Mouse (Mus musculus): ENCODE measurements at regions not wholly inside any gene's neighbourhood (a gene's known extent, or its start where the extent isn't known, plus 50 kb on each side); places are given as distances from the start of the nearest gene placed in this dataset.

DNA sequence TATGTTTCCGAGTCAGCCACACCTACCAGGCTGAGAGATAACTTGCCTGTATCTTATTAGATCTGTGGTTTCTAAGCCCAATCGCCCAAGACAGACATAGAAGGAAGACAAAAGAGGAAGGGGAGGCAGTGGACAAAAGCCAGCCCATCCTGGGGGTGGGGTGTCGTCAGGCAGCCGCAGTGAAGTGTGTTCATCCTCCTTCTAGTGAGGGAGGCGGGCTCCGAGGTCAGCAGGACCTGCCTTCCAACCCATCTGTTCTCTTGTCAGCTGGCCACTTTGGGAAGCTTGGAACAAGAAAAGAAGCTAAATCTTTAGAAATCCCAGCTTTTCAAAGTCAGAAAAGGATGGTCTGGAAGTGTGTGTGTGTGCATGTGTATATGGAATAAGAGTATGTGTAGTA is 228.7 kb upstream of the Kazn start:
- 63% methylated on average over 6 of the region's 6 CpGs for WGBS
- no peak overlapping the region for H3K4me2 ChIP-seq
- H3K9me3 ChIP-seq = no peaks in the 10 kb centered on the region
- no peak overlapping the region for H3K4me3 ChIP-seq (replicated peaks)
- no peaks in the 10 kb centered on the region for H3K27me3 ChIP-seq
- no peak for ATAC-seq (ENCODE audit: low FRiP score)
- H3K27ac ChIP-seq = no peak overlapping the region
- H3K36me3 ChIP-seq (replicated peaks) = peaks cover 17% of the 10 kb centered on the region; the same call in 1 of the 2 replicates
- no peak overlapping the region for H3K9ac ChIP-seq
- peaks cover 10% of the 10 kb centered on the region; the same call in 1 of the 2 replicates for H3K4me1 ChIP-seq

GRCm38 (mm10) chr4:142465226-142465625 is 226.0 kb upstream of the Kazn start:
- ATAC-seq (ENCODE audit: low FRiP score) = no peak
- Histone ChIP-seq H3K9ac (no peak overlapping the region), H3K4me2 (no peak overlapping the region), H3K36me3 (replicated peaks) (peaks cover 20% of the 10 kb centered on the region), H3K4me1 (peaks cover 14% of the 10 kb centered on the region; the same call in 1 of the 2 replicates), H3K27me3 (no peaks in the 10 kb centered on the region), H3K4me3 (replicated peaks) (no peak overlapping the region), H3K27ac (no peak overlapping the region), H3K9me3 (no peaks in the 10 kb centered on the region)
- whole genome bisulfite sequencing = 93% methylated on average over 4 of the region's 4 CpGs

GRCm38 (mm10) chr4:142464066-142464465 is 224.9 kb upstream of the Kazn start:
- WGBS = 93% methylated on average over 6 of the region's 6 CpGs
- H3K9me3 ChIP-seq = no peaks in the 10 kb centered on the region
- H3K27me3 ChIP-seq = no peaks in the 10 kb centered on the region
- no peak for ATAC-seq (ENCODE audit: low FRiP score)
- peaks cover 14% of the 10 kb centered on the region; the same call in 1 of the 2 replicates for H3K4me1 ChIP-seq
- no peak overlapping the region for H3K4me2 ChIP-seq
- no peak overlapping the region for H3K27ac ChIP-seq
- peaks cover 30% of the 10 kb centered on the region for H3K36me3 ChIP-seq (replicated peaks)
- H3K9ac ChIP-seq = no peak overlapping the region
- H3K4me3 ChIP-seq (replicated peaks) = no peak overlapping the region

DNA sequence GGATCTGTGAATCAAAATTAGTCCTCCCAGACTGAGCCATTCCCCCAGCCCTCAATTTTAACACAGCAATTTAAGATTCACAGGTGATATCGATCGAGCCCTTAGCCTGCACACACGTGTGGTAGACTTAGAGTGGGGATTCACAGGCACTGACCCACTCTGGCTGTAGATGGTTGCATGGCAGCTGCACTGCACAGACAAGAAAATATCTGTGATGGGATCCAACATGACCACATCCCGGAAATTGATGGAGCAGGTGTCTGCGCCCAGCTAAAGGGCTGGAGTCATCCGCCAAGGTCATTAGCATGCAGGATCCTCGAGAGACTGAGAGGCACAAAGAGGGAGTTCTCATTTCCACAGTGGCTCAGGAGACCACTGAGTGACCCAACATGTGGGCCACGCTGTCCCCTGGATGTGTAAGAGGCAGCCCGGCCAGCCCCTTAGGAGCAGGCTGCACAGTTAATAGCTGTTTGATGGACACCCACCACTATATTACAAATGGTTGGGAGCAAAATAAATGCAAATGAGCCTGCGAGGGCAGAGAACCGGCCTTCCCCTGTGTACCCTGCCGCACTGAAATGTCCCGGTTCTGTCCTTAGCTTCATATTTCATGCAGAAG is 221.4 kb upstream of the Kazn start:
- 82% methylated on average over 13 of the region's 13 CpGs for WGBS
- Histone ChIP-seq H3K27me3 (no peaks in the 10 kb centered on the region), H3K9ac (no peak overlapping the region), H3K4me1 (peaks cover 9% of the 10 kb centered on the region), H3K36me3 (replicated peaks) (peaks cover 29% of the 10 kb centered on the region), H3K27ac (no peak overlapping the region), H3K9me3 (no peaks in the 10 kb centered on the region; the same call in 1 of the 2 replicates), H3K4me2 (no peak overlapping the region), H3K4me3 (replicated peaks) (no peak overlapping the region)
- no peak for ATAC-seq (ENCODE audit: low FRiP score)

- H3K4me1 ChIP-seq = peaks cover 54% of the 10 kb centered on the region
- 12% methylated on average over 11 of the region's 11 CpGs for WGBS
- no peaks in the 10 kb centered on the region for H3K9me3 ChIP-seq
- no peak overlapping the region for H3K4me3 ChIP-seq (replicated peaks)
- H3K36me3 ChIP-seq (replicated peaks) = no peaks in the 10 kb centered on the region
- no peak overlapping the region for H3K9ac ChIP-seq
- peak overlapping the region; percentile 21 for H3K4me2 ChIP-seq
- ATAC-seq (ENCODE audit: low FRiP score) = no peak
- H3K27me3 ChIP-seq = no peaks in the 10 kb centered on the region
- peak overlapping the region; percentile 73 for H3K27ac ChIP-seq
Observed at GRCm38 (mm10) chr4:142452614-142453013, 213.4 kb upstream of the Kazn start.

GRCm38 (mm10) chr4:142450884-142451283 is 211.7 kb upstream of the Kazn start:
- Histone ChIP-seq H3K4me2 (no peak overlapping the region), H3K9me3 (no peaks in the 10 kb centered on the region), H3K4me1 (peaks cover 60% of the 10 kb centered on the region), H3K27me3 (no peaks in the 10 kb centered on the region), H3K9ac (no peak overlapping the region), H3K4me3 (replicated peaks) (no peak overlapping the region), H3K36me3 (replicated peaks) (no peaks in the 10 kb centered on the region; the same call in 1 of the 2 replicates), H3K27ac (peak overlapping the region; percentile 93)
- WGBS = 73% methylated on average over 3 of the region's 3 CpGs
- no peak for ATAC-seq (ENCODE audit: low FRiP score)

GRCm38 (mm10) chr4:142449713-142450112 is 210.5 kb upstream of the Kazn start:
- 19% methylated on average over 13 of the region's 13 CpGs for WGBS
- H3K9ac ChIP-seq = no peak overlapping the region

DNA sequence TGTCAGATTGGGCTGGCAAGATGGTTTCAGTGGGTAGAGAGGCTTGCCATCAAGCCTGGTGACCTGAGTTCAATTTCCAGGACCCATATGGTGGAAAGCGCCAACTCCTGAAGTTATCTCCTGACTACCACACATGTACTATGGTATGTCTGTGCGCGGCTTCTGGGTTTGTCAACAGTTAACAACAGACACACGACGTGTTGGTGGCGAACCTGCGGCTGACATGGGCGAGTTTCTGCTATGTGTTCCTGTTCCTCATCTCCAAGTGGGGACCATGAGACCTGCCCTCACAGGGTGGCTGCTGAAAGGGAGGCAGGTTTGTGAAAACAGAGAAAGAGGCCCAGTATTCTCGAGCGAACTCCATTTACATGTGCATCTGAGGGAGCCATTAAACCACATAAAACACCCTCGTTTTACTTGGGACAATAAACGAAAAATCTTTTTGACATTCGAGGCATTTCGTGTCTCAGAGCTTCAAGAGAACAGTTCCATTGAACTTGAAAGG is 210.0 kb upstream of the Kazn start:
- no peak overlapping the region for H3K9ac ChIP-seq
- H3K36me3 ChIP-seq (replicated peaks) = no peaks in the 10 kb centered on the region; the same call in 1 of the 2 replicates
- no peak overlapping the region for H3K4me3 ChIP-seq (replicated peaks)
- 39% methylated on average over 14 of the region's 14 CpGs for WGBS
- no peaks in the 10 kb centered on the region for H3K27me3 ChIP-seq
- peak; percentile 67 for ATAC-seq (ENCODE audit: low FRiP score)
- H3K27ac ChIP-seq = peak overlapping the region; percentile 93
- H3K9me3 ChIP-seq = no peaks in the 10 kb centered on the region
- no peak overlapping the region for H3K4me2 ChIP-seq
- peaks cover 60% of the 10 kb centered on the region for H3K4me1 ChIP-seq

More at GRCm38 (mm10) chr4:142449713-142450112, 210.5 kb upstream of the Kazn start:
- Histone ChIP-seq H3K36me3 (replicated peaks) (no peaks in the 10 kb centered on the region; the same call in 1 of the 2 replicates), H3K4me3 (replicated peaks) (no peak overlapping the region), H3K27me3 (no peaks in the 10 kb centered on the region), H3K27ac (peak overlapping the region; percentile 93), H3K9me3 (no peaks in the 10 kb centered on the region), H3K4me2 (no peak overlapping the region), H3K4me1 (peaks cover 60% of the 10 kb centered on the region)
- peak; percentile 73 for ATAC-seq (ENCODE audit: low FRiP score)

GRCm38 (mm10) chr4:142447529-142447928 is 208.3 kb upstream of the Kazn start:
- Histone ChIP-seq H3K9me3 (no peaks in the 10 kb centered on the region), H3K27ac (0 out of 2 replicates have a peak overlapping the region, but pooled peaks have one; percentile 25), H3K4me2 (no peak overlapping the region), H3K4me1 (peaks cover 50% of the 10 kb centered on the region), H3K4me3 (replicated peaks) (no peak overlapping the region), H3K36me3 (replicated peaks) (no peaks in the 10 kb centered on the region; the same call in 1 of the 2 replicates), H3K9ac (no peak overlapping the region), H3K27me3 (no peaks in the 10 kb centered on the region)
- WGBS = 62% methylated on average over 7 of the region's 7 CpGs
- no peak for ATAC-seq (ENCODE audit: low FRiP score)

- Histone ChIP-seq H3K36me3 (replicated peaks) (no peaks in the 10 kb centered on the region; the same call in 1 of the 2 replicates), H3K4me2 (no peak overlapping the region), H3K27ac (no peak overlapping the region), H3K27me3 (no peaks in the 10 kb centered on the region), H3K9ac (no peak overlapping the region), H3K4me1 (peaks cover 37% of the 10 kb centered on the region), H3K4me3 (replicated peaks) (no peak overlapping the region), H3K9me3 (no peaks in the 10 kb centered on the region)
- WGBS = 88% methylated on average over 11 of the region's 11 CpGs
- ATAC-seq (ENCODE audit: low FRiP score) = no peak
Observed at GRCm38 (mm10) chr4:142441045-142441444, 201.8 kb upstream of the Kazn start.

DNA sequence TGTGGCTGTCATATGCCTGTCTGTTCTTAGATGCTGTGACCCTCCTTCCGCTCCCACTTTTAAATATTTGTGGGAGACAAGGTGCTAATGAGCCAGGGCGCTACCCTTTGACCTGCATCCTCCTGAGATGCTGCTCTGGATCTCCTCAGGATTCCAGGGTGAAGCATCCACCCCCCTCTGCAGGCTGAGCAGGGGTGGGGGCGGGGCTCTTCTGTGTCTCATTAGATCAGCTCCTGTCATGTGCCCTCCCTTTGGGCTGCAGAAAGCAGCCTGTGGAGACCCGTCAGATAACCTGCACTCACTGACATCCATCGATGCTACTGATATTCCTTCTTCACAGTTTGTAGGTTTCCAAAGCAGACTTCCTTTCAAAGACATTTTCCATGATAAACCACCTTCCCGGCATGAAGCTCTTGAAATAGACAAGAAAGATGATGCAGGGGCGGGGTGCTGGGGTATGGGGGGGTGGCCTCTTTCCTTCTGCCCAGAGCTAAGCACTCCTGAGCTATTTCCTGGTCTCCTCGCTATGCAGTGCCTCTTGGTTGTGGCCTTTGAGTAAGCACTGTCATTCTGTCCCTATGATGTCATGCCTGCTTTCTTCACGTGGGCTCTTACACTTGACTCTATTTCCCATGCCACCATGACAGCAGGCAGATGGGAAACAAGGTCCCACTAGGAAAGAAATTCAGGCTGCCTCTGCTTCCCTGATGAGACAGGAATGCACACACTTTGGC is 200.4 kb upstream of the Kazn start:
- H3K36me3 ChIP-seq (replicated peaks) = no peaks in the 10 kb centered on the region
- no peak overlapping the region for H3K4me3 ChIP-seq (replicated peaks)
- H3K9me3 ChIP-seq = no peaks in the 10 kb centered on the region
- H3K4me2 ChIP-seq = no peak overlapping the region
- H3K27ac ChIP-seq = no peak overlapping the region
- H3K27me3 ChIP-seq = no peaks in the 10 kb centered on the region
- no peak; the same call in 1 of the 2 replicates for ATAC-seq (ENCODE audit: low FRiP score)
- WGBS = 54% methylated on average over 9 of the region's 9 CpGs
- H3K9ac ChIP-seq = no peak overlapping the region; the same call in 1 of the 2 replicates
- H3K4me1 ChIP-seq = peaks cover 37% of the 10 kb centered on the region

DNA sequence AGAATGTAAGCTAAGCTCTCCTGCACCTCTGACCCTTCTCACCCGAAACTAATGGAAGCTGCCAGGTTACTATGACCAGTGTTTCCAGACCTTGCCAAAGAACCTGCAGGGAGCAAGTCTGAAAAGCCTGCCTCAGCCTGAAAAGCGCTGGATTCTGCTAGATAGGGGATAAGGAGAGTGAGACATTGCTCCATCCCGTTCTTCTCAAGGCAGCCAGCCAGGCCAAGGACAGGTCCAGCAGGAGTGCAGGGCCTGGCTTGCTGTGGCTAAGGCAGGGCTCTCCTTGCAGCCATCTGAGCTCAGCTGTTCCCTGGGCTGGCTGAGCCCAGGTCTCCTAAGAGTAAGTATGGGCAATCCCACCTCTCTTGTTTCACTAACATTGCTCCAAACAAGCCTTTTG is 185.4 kb upstream of the Kazn start:
- Histone ChIP-seq H3K4me3 (replicated peaks) (no peak overlapping the region), H3K9ac (no peak overlapping the region), H3K27me3 (no peaks in the 10 kb centered on the region), H3K36me3 (replicated peaks) (0 out of 2 replicates have a peak, but pooled peaks cover 3% of the 10 kb centered on the region), H3K4me2 (no peak overlapping the region), H3K9me3 (no peaks in the 10 kb centered on the region), H3K4me1 (peaks cover 25% of the 10 kb centered on the region), H3K27ac (no peak overlapping the region)
- ATAC-seq (ENCODE audit: low FRiP score) = no peak
- WGBS = 84% methylated on average over 3 of the region's 3 CpGs
